Mouse (Mus musculus): ENCODE results near the gene Invs. TPM values are rescaled to one million over a fixed set of nuclear protein-coding genes. Genes with fewer than 3 reads are reported as not detected.

Gene Invs
- 1.9 TPM in 2 replicates for polyA plus RNA-seq (2015; fragmentation: Nextera tagmentation; extraction: Ambion mirVana)

- Histone ChIP-seq H3K4me1 (replicated peaks) (peaks cover 18% of the 10 kb centered on the region), H3K27me3 (no peaks in the 10 kb centered on the region), H3K36me3 (replicated peaks) (no peaks in the 10 kb centered on the region), H3K9me3 (replicated peaks) (no peaks in the 10 kb centered on the region), H3K4me3 (replicated peaks) (peak within 1 kb of the TSS; percentile 97), H3K27ac (replicated peaks) (peak within 1 kb of the TSS; percentile 73), H3K4me2 (peak within 1 kb of the TSS; percentile 86), H3K9ac (peak within 1 kb of the TSS; percentile 92)
- WGBS (ENCODE audit: insufficient replicate concordance) = under 1% methylated on average over 41 of the region's 41 CpGs
- peak; percentile 99 for ATAC-seq (ENCODE audit: insufficient read depth)
These were observed at the start of gene Invs, which contains the start of gene Erp44 for GRCm38 (mm10) chr4:48279498-48280134. TSS of gene Invs (plus strand) at chr4:48279760. TSS of gene Erp44 (minus strand) at chr4:48279558.

DNA sequence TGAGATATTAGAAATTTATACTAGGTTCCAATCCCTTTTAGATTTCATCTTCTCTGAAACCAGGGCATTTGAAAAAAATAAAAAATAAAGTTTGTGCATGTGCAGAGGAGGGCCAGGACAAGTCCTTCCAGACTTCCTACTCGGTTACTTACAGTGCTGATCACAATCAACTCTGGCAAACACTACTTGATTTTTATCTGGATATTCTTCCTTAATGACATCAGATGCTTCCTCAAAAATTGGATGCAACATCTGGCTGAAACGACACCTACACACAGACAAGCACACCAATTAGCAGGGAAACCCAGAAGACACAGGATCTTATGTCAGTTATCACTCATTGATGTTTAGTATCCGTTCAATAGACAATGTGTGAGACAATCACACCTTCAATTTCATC lies 42.8 kb upstream of the Invs start:
- Histone ChIP-seq H3K4me1 (replicated peaks) (no peaks in the 10 kb centered on the region), H3K4me3 (replicated peaks) (no peak overlapping the region), H3K36me3 (replicated peaks) (peaks cover 6% of the 10 kb centered on the region; the same call in 1 of the 2 replicates), H3K27ac (replicated peaks) (no peak overlapping the region), H3K4me2 (no peak overlapping the region), H3K9me3 (replicated peaks) (no peaks in the 10 kb centered on the region), H3K27me3 (no peaks in the 10 kb centered on the region), H3K9ac (no peak overlapping the region)
- WGBS (ENCODE audit: insufficient replicate concordance) = 68% methylated on average over 3 of the region's 3 CpGs
- no peak for ATAC-seq (ENCODE audit: insufficient read depth)

GRCm38 (mm10) chr4:48239046-48239445 lies 40.5 kb upstream of the Invs start:
- H3K27me3 ChIP-seq = no peaks in the 10 kb centered on the region
- 66% methylated on average over 4 of the region's 4 CpGs for WGBS (ENCODE audit: insufficient replicate concordance)
- no peak for ATAC-seq (ENCODE audit: insufficient read depth)

GRCm38 (mm10) chr4:48242482-48242881 lies 37.1 kb upstream of the Invs start:
- no peak overlapping the region for H3K4me3 ChIP-seq (replicated peaks)
- H3K4me2 ChIP-seq = no peak overlapping the region
- no peak overlapping the region for H3K27ac ChIP-seq (replicated peaks)
- H3K36me3 ChIP-seq (replicated peaks) = no peaks in the 10 kb centered on the region
- H3K9ac ChIP-seq = no peak overlapping the region
- no peaks in the 10 kb centered on the region for H3K9me3 ChIP-seq (replicated peaks)
- 82% methylated on average over 4 of the region's 4 CpGs for WGBS (ENCODE audit: insufficient replicate concordance)
- H3K27me3 ChIP-seq = no peaks in the 10 kb centered on the region
- no peak for ATAC-seq (ENCODE audit: insufficient read depth)
- H3K4me1 ChIP-seq (replicated peaks) = no peaks in the 10 kb centered on the region; the same call in 1 of the 2 replicates

More at GRCm38 (mm10) chr4:48239046-48239445, 40.5 kb upstream of the Invs start:
- Histone ChIP-seq H3K9ac (no peak overlapping the region), H3K4me2 (no peak overlapping the region), H3K9me3 (replicated peaks) (no peaks in the 10 kb centered on the region), H3K27ac (replicated peaks) (no peak overlapping the region), H3K36me3 (replicated peaks) (peaks cover 6% of the 10 kb centered on the region; the same call in 1 of the 2 replicates), H3K4me1 (replicated peaks) (no peaks in the 10 kb centered on the region), H3K4me3 (replicated peaks) (no peak overlapping the region)

GRCm38 (mm10) chr4:48243737-48244136 lies 35.8 kb upstream of the Invs start:
- WGBS (ENCODE audit: insufficient replicate concordance) = 74% methylated on average over 1 of the region's 1 CpGs
- no peaks in the 10 kb centered on the region; the same call in 1 of the 2 replicates for H3K4me1 ChIP-seq (replicated peaks)
- no peak overlapping the region for H3K9ac ChIP-seq
- H3K27ac ChIP-seq (replicated peaks) = no peak overlapping the region
- no peaks in the 10 kb centered on the region for H3K27me3 ChIP-seq
- H3K9me3 ChIP-seq (replicated peaks) = no peaks in the 10 kb centered on the region
- H3K4me2 ChIP-seq = no peak overlapping the region
- H3K36me3 ChIP-seq (replicated peaks) = no peaks in the 10 kb centered on the region
- ATAC-seq (ENCODE audit: insufficient read depth) = no peak
- no peak overlapping the region for H3K4me3 ChIP-seq (replicated peaks)

GRCm38 (mm10) chr4:48244280-48244679 lies 35.3 kb upstream of the Invs start:
- no peak overlapping the region for H3K27ac ChIP-seq (replicated peaks)
- ATAC-seq (ENCODE audit: insufficient read depth) = no peak
- no peaks in the 10 kb centered on the region for H3K27me3 ChIP-seq
- H3K36me3 ChIP-seq (replicated peaks) = no peaks in the 10 kb centered on the region
- no peak overlapping the region for H3K4me2 ChIP-seq
- H3K9me3 ChIP-seq (replicated peaks) = no peaks in the 10 kb centered on the region
- H3K9ac ChIP-seq = no peak overlapping the region
- H3K4me1 ChIP-seq (replicated peaks) = no peaks in the 10 kb centered on the region; the same call in 1 of the 2 replicates
- no peak overlapping the region for H3K4me3 ChIP-seq (replicated peaks)
- WGBS (ENCODE audit: insufficient replicate concordance) = 82% methylated on average over 2 of the region's 2 CpGs

GRCm38 (mm10) chr4:48253266-48253665 lies 26.3 kb upstream of the Invs start:
- H3K27ac ChIP-seq (replicated peaks) = no peak overlapping the region
- no peak overlapping the region for H3K4me3 ChIP-seq (replicated peaks)
- no peak overlapping the region for H3K4me2 ChIP-seq
- no peaks in the 10 kb centered on the region for H3K27me3 ChIP-seq
- H3K4me1 ChIP-seq (replicated peaks) = 0 out of 2 replicates have a peak, but pooled peaks cover 6% of the 10 kb centered on the region
- no peak for ATAC-seq (ENCODE audit: insufficient read depth)
- H3K36me3 ChIP-seq (replicated peaks) = no peaks in the 10 kb centered on the region
- H3K9ac ChIP-seq = no peak overlapping the region
- no peaks in the 10 kb centered on the region for H3K9me3 ChIP-seq (replicated peaks)

- Histone ChIP-seq H3K27me3 (no peaks in the 10 kb centered on the region), H3K9me3 (replicated peaks) (no peaks in the 10 kb centered on the region), H3K36me3 (replicated peaks) (no peaks in the 10 kb centered on the region), H3K4me3 (replicated peaks) (no peak overlapping the region), H3K27ac (replicated peaks) (no peak overlapping the region), H3K9ac (no peak overlapping the region), H3K4me2 (no peak overlapping the region), H3K4me1 (replicated peaks) (0 out of 2 replicates have a peak, but pooled peaks cover 6% of the 10 kb centered on the region)
- 74% methylated on average over 3 of the region's 3 CpGs for WGBS (ENCODE audit: insufficient replicate concordance)
- no peak for ATAC-seq (ENCODE audit: insufficient read depth)
These were observed 21.5 kb upstream of the Invs start for GRCm38 (mm10) chr4:48258045-48258444.

DNA sequence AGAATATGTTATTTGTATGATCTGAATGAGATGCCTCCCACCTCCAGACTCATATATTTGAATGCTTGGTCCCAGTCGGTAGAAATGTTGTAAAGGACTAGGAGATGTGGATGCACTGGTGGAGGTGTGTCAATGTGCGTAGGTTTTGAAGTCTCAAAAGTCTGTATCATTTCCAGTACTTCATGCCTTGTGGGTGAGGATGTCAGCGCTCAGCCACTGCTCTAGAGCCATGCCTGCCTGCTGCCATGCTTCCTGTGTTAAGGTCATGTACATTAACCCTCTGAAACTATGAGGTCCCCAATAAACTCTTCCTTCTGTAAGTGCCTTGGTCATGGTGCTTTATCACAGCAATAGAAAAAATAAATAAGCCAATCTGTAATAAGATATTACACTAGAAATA lies 11.9 kb upstream of the Invs start:
- Histone ChIP-seq H3K27ac (replicated peaks) (no peak overlapping the region), H3K36me3 (replicated peaks) (no peaks in the 10 kb centered on the region), H3K9ac (no peak overlapping the region), H3K9me3 (replicated peaks) (no peaks in the 10 kb centered on the region), H3K4me2 (no peak overlapping the region), H3K4me1 (replicated peaks) (peaks cover 5% of the 10 kb centered on the region; the same call in 1 of the 2 replicates), H3K4me3 (replicated peaks) (no peak overlapping the region), H3K27me3 (no peaks in the 10 kb centered on the region)
- 71% methylated on average over 3 of the region's 3 CpGs for WGBS (ENCODE audit: insufficient replicate concordance)
- no peak for ATAC-seq (ENCODE audit: insufficient read depth)

DNA sequence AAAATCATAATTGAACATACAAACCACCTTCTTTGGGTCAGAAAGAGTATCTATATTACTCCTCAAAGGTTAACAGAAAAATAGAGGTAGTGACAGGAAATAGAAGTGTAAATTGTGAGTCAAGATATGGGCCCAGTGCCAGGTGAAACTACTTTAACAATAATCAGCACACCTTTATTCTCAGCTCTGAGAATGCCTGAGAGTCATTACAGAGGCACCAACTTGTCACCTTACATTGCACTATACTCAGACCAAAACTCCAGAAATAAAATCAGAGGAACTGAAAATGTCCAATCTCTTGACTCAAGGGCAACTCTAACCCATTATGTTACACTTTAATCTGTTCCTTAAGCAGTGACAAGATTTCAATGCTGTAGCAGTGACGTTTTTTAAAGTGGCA lies 11.4 kb upstream of the Invs start:
- 56% methylated on average over 1 of the region's 1 CpGs for WGBS (ENCODE audit: insufficient replicate concordance)

GRCm38 (mm10) chr4:48270532-48270931 lies 9.0 kb upstream of the Invs start:
- no peak overlapping the region for H3K4me2 ChIP-seq
- no peaks in the 10 kb centered on the region for H3K9me3 ChIP-seq (replicated peaks)
- no peaks in the 10 kb centered on the region for H3K36me3 ChIP-seq (replicated peaks)
- ATAC-seq (ENCODE audit: insufficient read depth) = no peak
- H3K9ac ChIP-seq = no peak overlapping the region
- H3K4me3 ChIP-seq (replicated peaks) = no peak overlapping the region
- H3K27ac ChIP-seq (replicated peaks) = no peak overlapping the region
- H3K4me1 ChIP-seq (replicated peaks) = peaks cover 5% of the 10 kb centered on the region; the same call in 1 of the 2 replicates
- no peaks in the 10 kb centered on the region for H3K27me3 ChIP-seq

More for the DNA sequence above, 11.4 kb upstream of the Invs start:
- Histone ChIP-seq H3K36me3 (replicated peaks) (no peaks in the 10 kb centered on the region), H3K4me3 (replicated peaks) (no peak overlapping the region), H3K9ac (no peak overlapping the region), H3K4me2 (no peak overlapping the region), H3K27me3 (no peaks in the 10 kb centered on the region), H3K27ac (replicated peaks) (no peak overlapping the region), H3K9me3 (replicated peaks) (no peaks in the 10 kb centered on the region), H3K4me1 (replicated peaks) (peaks cover 5% of the 10 kb centered on the region; the same call in 1 of the 2 replicates)
- ATAC-seq (ENCODE audit: insufficient read depth) = no peak

DNA sequence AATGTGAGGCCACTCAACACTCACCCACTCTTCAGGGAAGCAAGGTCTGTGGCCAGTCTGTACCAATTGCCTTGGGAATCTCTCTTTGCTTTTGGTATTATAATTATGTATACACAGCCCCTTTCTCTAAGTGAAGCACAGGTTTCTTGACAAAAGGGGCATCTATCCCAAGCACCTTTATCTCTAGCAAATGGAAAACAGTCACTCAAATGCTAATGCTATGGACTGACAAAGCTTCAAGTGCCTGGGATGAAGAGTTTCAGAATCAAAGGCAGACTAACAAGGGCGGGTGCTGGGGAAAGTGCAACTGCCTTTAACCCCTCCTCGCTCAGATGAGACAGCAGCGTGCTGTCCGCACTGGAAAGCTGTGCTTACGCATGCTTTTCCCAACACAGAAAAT lies 7.7 kb upstream of the Invs start:
- ATAC-seq (ENCODE audit: insufficient read depth) = no peak
- Histone ChIP-seq H3K4me3 (replicated peaks) (no peak overlapping the region), H3K4me1 (replicated peaks) (peaks cover 5% of the 10 kb centered on the region; the same call in 1 of the 2 replicates), H3K36me3 (replicated peaks) (no peaks in the 10 kb centered on the region), H3K4me2 (no peak overlapping the region), H3K9me3 (replicated peaks) (no peaks in the 10 kb centered on the region), H3K27ac (replicated peaks) (no peak overlapping the region), H3K9ac (no peak overlapping the region), H3K27me3 (no peaks in the 10 kb centered on the region)
- WGBS (ENCODE audit: insufficient replicate concordance) = 70% methylated on average over 5 of the region's 5 CpGs
